Mouse (Mus musculus): Measurements from ENCODE around the gene Tom1l2. TPM values are rescaled to one million over a fixed set of nuclear protein-coding genes. Genes with fewer than 3 reads are reported as not detected.

Tom1l2 gene
- polyA plus RNA-seq, 1 experiment from 2014 or later: 19.7 TPM

GRCm38 (mm10) chr11:60244503-60245143 lies 108.1 kb downstream of the Tom1l2 start:
- TF ChIP-seq EP300 (IDR thresholded peaks at IDR 0.05) (no peak), CTCF (IDR thresholded peaks at IDR 0.05) (no peak)
- Histone ChIP-seq H3K4me3 (ENCODE audit: low read depth, low read length) (no peak overlapping the region), H3K27ac (ENCODE audit: low read length) (no peak overlapping the region), H3K4me1 (ENCODE audit: insufficient read depth, low read depth, low read length) (no peaks in the 10 kb centered on the region), H3K36me3 (ENCODE audit: insufficient read depth, low read length) (no peaks in the 10 kb centered on the region), H3K4me2 (replicated peaks; ENCODE audit: low read depth, low read length) (no peak overlapping the region), H3K27me3 (replicated peaks; ENCODE audit: insufficient read depth, low read length) (no peaks in the 10 kb centered on the region), H3K9ac (replicated peaks; ENCODE audit: low read depth) (no peak overlapping the region), H3K9me3 (ENCODE audit: low read length) (no peaks in the 10 kb centered on the region)
- 61% methylated on average over 11 of the region's 11 CpGs for WGBS
- ATAC-seq (no peak), DNase-seq (ENCODE audit: low spot score) (no peak)

- Histone ChIP-seq H3K9ac (replicated peaks; ENCODE audit: low read depth) (no peak overlapping the region), H3K36me3 (ENCODE audit: insufficient read depth, low read length) (0 out of 2 replicates have a peak, but pooled peaks cover 4% of the 10 kb centered on the region), H3K27ac (ENCODE audit: low read length) (no peak overlapping the region), H3K4me1 (ENCODE audit: insufficient read depth, low read depth, low read length) (no peaks in the 10 kb centered on the region), H3K9me3 (ENCODE audit: low read length) (no peaks in the 10 kb centered on the region), H3K4me3 (ENCODE audit: low read depth, low read length) (no peak overlapping the region), H3K27me3 (replicated peaks; ENCODE audit: insufficient read depth, low read length) (no peaks in the 10 kb centered on the region), H3K4me2 (replicated peaks; ENCODE audit: low read depth, low read length) (no peak overlapping the region)
- TF ChIP-seq CTCF (IDR thresholded peaks at IDR 0.05): no peak
- TF ChIP-seq EP300 (IDR thresholded peaks at IDR 0.05): no peak
- DNase-seq (ENCODE audit: low spot score) (no peak), ATAC-seq (no peak)
- WGBS: 78% methylated on average over 4 of the region's 4 CpGs
These were observed 112.2 kb downstream of the Tom1l2 start for GRCm38 (mm10) chr11:60240509-60240908.

GRCm38 (mm10) chr11:60235351-60235750 lies 117.4 kb downstream of the Tom1l2 start:
- Histone ChIP-seq H3K4me2 (replicated peaks; ENCODE audit: low read depth, low read length) (no peak overlapping the region), H3K27ac (ENCODE audit: low read length) (no peak overlapping the region)
- WGBS: 84% methylated on average over 5 of the region's 5 CpGs

GRCm38 (mm10) chr11:60233235-60233634 lies 119.5 kb downstream of the Tom1l2 start:
- 0 out of 2 replicates have a peak overlapping the region, but pooled peaks have one; percentile 26 for H3K27ac ChIP-seq (ENCODE audit: low read length)
- peaks cover 5% of the 10 kb centered on the region; the same call in 1 of the 2 replicates for H3K4me1 ChIP-seq (ENCODE audit: insufficient read depth, low read depth, low read length)
- H3K27me3 ChIP-seq (replicated peaks; ENCODE audit: insufficient read depth, low read length): no peaks in the 10 kb centered on the region
- TF ChIP-seq CTCF (IDR thresholded peaks at IDR 0.05): no peak
- TF ChIP-seq EP300 (IDR thresholded peaks at IDR 0.05): no peak
- H3K36me3 ChIP-seq (ENCODE audit: insufficient read depth, low read length): 0 out of 2 replicates have a peak, but pooled peaks cover 4% of the 10 kb centered on the region
- ATAC-seq: no peak
- 60% methylated on average over 8 of the region's 8 CpGs for WGBS
- H3K4me2 ChIP-seq (replicated peaks; ENCODE audit: low read depth, low read length): no peak overlapping the region
- DNase-seq (ENCODE audit: low spot score): no peak
- H3K9ac ChIP-seq (replicated peaks; ENCODE audit: low read depth): no peak overlapping the region
- H3K4me3 ChIP-seq (ENCODE audit: low read depth, low read length): no peak overlapping the region
- no peaks in the 10 kb centered on the region for H3K9me3 ChIP-seq (ENCODE audit: low read length)

More at GRCm38 (mm10) chr11:60235351-60235750, 117.4 kb downstream of the Tom1l2 start:
- no peaks in the 10 kb centered on the region for H3K9me3 ChIP-seq (ENCODE audit: low read length)
- H3K4me1 ChIP-seq (ENCODE audit: insufficient read depth, low read depth, low read length): peaks cover 5% of the 10 kb centered on the region; the same call in 1 of the 2 replicates
- DNase-seq (ENCODE audit: low spot score): no peak
- H3K27me3 ChIP-seq (replicated peaks; ENCODE audit: insufficient read depth, low read length): no peaks in the 10 kb centered on the region
- H3K36me3 ChIP-seq (ENCODE audit: insufficient read depth, low read length): 0 out of 2 replicates have a peak, but pooled peaks cover 4% of the 10 kb centered on the region
- ATAC-seq: no peak
- no peak overlapping the region for H3K4me3 ChIP-seq (ENCODE audit: low read depth, low read length)
- TF ChIP-seq EP300 (IDR thresholded peaks at IDR 0.05) (no peak), CTCF (IDR thresholded peaks at IDR 0.05) (no peak)
- no peak overlapping the region for H3K9ac ChIP-seq (replicated peaks; ENCODE audit: low read depth)

GRCm38 (mm10) chr11:60232441-60233058 lies 120.2 kb downstream of the Tom1l2 start:
- ATAC-seq: no peak
- 53% methylated on average over 14 of the region's 14 CpGs for WGBS

GRCm38 (mm10) chr11:60231951-60232350 lies 120.8 kb downstream of the Tom1l2 start:
- 43% methylated on average over 4 of the region's 4 CpGs for WGBS
- H3K9me3 ChIP-seq (ENCODE audit: low read length): no peaks in the 10 kb centered on the region
- DNase-seq (ENCODE audit: low spot score) (no peak), ATAC-seq (no peak)
- H3K36me3 ChIP-seq (ENCODE audit: insufficient read depth, low read length): no peaks in the 10 kb centered on the region
- H3K4me2 ChIP-seq (replicated peaks; ENCODE audit: low read depth, low read length): no peak overlapping the region
- no peak overlapping the region for H3K27ac ChIP-seq (ENCODE audit: low read length)
- H3K27me3 ChIP-seq (replicated peaks; ENCODE audit: insufficient read depth, low read length): no peaks in the 10 kb centered on the region
- TF ChIP-seq EP300 (IDR thresholded peaks at IDR 0.05) (no peak), CTCF (IDR thresholded peaks at IDR 0.05) (no peak)
- no peak overlapping the region for H3K4me3 ChIP-seq (ENCODE audit: low read depth, low read length)
- no peak overlapping the region; the same call in 1 of the 2 replicates for H3K9ac ChIP-seq (replicated peaks; ENCODE audit: low read depth)
- peaks cover 5% of the 10 kb centered on the region; the same call in 1 of the 2 replicates for H3K4me1 ChIP-seq (ENCODE audit: insufficient read depth, low read depth, low read length)

More at GRCm38 (mm10) chr11:60232441-60233058, 120.2 kb downstream of the Tom1l2 start:
- H3K4me1 ChIP-seq (ENCODE audit: insufficient read depth, low read depth, low read length): peaks cover 5% of the 10 kb centered on the region; the same call in 1 of the 2 replicates
- no peaks in the 10 kb centered on the region for H3K9me3 ChIP-seq (ENCODE audit: low read length)
- peak; percentile 60 for DNase-seq (ENCODE audit: low spot score)
- H3K4me3 ChIP-seq (ENCODE audit: low read depth, low read length): no peak overlapping the region
- H3K36me3 ChIP-seq (ENCODE audit: insufficient read depth, low read length): 0 out of 2 replicates have a peak, but pooled peaks cover 4% of the 10 kb centered on the region
- no peaks in the 10 kb centered on the region for H3K27me3 ChIP-seq (replicated peaks; ENCODE audit: insufficient read depth, low read length)
- no peak for TF ChIP-seq EP300 (IDR thresholded peaks at IDR 0.05)
- no peak for TF ChIP-seq CTCF (IDR thresholded peaks at IDR 0.05)
- H3K27ac ChIP-seq (ENCODE audit: low read length): no peak overlapping the region
- 0 out of 2 replicates have a peak overlapping the region, but pooled peaks have one; percentile 12 for H3K9ac ChIP-seq (replicated peaks; ENCODE audit: low read depth)
- no peak overlapping the region for H3K4me2 ChIP-seq (replicated peaks; ENCODE audit: low read depth, low read length)
